Mouse (Mus musculus): Measurements from ENCODE around the gene Usp30.

Gene Usp30

DNA sequence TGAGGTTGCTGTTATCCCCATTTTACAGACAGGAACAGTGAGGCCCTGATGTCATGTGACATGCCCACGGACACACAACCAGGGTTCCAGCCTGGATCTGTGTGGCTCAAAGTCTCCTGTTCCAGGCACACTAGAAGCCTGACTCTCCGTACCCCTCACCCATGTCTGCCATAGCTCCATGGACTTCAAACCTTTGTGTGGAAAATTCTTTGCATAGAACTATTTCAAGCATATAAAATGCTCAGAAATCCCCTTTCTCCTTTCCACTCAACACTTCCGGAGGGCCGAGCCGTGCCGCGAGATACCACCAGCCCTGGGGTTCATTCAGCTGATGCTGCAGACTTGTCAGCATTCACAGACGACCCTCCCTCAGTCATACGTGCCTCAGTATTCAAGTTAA, 2.3 kb downstream of the Usp30 start:
- DNase-seq: no peak

DNA sequence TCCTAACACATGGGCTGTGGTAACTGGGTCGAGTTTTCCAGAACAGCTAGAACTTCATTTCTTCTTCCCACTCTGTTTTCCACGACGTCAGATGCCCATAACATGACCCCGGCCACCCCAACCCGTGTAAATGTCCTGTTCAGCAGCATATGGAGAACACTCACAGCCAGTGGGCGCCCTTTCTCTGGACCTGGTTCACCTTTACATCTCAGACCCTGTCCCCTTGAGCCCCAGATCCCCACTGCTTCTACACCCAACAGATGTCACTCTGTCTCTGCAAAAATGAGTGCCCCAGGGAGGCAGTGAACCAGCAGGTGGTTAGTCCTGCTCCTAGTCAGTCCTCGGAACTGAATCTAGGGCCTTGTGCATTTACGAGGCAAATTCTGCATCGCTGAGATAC, 2.7 kb downstream of the Usp30 start:
- DNase-seq: no peak

DNA sequence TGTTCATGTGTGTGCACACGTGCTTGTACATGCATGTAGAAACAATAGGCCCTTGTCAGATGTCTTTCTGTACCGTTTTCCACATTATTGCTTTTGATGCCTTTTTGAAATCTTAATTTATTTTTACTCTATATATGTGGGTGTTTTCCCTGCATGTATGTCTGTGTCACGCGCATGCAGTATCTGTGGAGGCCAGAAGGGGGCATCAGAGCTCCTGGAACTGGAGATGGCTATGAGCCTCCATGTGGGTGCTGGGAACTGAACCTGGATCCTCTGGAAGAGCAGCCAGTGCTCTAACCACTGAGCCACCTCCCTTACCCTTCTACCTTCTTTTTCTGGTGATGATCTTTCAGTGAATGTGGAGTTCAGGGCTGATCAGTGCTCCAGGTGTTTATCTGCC, 5.6 kb downstream of the Usp30 start:
- DNase-seq: no peak

DNA sequence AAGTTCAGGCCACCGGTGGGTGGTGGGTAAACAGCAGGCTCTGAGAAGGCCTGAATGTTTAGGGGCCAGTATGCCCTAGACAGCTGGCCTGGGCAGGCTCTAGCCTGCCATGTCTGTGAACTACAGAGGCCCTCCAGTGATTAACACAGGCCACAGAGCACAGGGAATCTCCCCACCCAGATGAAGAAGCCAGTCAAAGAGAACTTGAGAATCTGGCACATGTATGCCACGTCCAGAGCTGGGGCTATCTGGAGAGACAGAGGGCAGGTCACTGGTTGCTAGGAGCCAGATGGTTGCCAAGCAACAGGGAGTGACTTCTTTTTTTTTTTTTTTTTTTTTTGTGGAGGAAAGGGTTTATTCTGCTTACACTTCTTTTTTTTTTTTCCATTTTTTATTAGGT, 7.0 kb downstream of the Usp30 start:
- DNase-seq: no peak

DNA sequence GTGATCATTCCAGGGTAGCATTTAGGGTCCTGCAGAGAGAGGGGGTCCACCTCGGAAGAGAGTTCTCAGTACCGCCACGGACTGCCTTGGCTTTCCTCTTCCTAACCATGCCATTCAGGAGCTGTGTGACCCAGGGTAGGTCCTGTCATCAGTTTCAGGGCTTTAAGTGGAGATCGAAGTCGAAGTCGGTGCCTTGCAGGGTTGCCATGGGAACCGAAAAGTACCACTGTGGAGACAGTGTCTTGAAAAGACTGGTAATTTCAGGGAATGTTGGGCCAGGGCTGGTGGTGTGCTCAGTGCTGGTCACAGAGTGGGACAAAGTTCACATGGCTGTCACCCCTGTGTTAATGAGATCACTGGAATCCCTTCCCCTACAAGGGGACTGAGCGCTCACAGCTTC, 11.7 kb downstream of the Usp30 start:
- DNase-seq: no peak

DNA sequence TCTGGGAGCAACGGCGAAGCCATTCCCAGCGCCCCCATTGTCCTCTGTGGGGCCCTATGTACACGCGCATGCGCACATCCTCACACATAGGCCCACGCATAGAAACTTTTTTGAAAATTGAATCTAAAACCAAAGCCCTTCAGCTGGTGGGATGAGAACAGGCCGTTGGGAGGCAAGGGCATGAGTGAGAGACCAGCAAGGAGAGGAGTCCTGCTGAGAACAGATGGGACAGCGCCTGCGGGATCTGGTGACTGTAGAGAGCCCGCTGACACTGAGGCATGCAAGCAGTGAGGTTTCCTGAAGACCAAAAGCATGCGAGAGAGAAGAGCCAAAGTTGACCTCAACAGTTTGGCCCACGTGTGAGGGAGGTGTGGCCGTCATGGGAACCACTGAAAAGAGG, 20.2 kb downstream of the Usp30 start:
- peak; percentile 73 for DNase-seq

DNA sequence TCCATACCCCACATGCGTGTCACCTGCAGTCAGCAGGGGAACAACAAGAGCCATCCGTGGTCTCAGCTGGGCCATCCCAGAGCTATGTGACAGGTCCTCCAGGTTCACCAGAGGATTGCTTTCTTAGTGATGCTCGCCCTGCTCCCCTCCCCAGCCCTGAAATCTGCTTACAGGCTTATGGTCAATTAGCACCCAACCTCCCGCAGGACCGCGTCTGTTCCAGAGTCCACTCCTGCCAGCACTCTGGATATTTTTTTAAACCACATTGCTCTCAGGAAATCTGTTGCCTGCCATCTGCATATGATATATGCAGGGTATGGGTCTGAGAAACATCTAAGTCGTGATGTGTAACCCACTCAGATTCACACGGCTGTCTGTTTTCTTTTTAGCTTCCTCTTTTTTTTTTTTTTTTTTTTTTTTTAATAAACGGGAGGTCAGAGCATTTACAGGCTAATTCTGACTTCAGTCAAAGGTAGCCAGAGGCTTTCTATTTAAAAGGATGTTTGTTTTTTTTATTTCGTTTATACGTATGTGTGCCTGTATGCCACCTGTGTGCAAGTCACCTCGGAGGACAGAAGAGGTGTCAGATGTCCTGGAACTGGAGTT, 22.7 kb downstream of the Usp30 start:
- DNase-seq: peak; percentile 80

DNA sequence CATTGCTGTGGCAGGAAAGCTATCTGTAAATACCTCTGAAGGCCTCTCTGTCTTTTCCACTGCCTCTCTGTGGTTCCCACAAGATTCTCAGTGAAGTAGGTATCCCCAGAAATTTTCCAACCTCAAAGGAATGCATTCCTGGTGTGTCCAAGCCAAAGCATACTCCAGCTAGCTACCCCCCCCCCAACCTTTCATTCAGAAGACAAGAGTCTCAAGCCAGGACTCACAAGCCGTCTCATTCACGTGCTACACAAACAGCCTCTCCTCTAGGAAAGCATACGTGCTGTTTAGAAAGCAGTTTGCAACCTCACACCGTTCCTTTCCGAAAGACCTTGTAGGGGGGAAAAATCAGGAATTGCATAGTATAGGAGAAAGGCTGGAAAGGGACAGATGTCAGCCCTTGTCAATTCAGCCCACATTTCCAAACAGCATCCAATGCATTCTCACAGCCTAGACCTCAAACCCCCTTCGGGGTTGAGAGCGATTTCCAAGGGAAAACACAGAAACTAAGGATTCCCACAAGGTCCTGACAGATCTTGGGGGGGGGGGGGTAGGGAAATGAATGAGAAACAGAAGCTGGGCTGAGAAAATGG, 25.3 kb downstream of the Usp30 start:
- DNase-seq: peak; percentile 43

DNA sequence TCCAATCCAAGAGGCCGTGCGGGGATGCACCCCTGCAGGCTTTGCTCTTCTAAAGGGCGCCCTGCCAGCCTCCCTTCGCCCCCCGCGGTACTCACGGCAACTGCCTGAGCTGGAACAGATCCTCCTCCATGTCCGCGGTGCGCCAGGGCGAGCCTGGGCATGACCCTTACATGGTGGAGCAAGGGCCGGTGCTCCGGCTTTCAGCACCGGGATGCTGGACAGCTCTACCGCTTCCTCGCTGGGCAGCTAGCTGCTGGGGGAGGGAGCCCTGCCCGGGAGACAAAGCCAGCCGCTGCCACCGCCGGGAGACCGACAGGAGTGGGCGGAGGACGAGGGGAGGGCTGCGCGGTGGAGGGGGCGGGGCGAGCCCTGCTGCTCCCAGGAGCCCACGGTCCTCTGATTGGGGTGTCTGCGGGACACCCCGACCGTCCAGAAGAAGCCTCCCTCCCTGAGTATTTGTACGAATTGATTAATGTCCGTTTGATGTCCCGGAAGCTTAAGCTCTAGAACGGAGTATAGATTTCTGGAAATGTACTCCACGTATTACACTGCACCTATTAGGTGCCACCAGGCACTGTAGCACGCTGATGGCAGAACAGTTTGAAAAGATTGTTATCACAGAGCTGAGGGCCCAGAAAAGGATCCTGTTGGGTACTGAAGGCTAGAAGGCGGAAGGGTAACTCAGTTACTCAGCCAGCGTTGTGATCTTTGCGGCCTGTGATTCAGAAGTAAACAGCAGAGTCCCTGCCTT, 26.0 kb downstream of the Usp30 start, which contains the start of gene Svop:
Gene Svop, minus strand, starts transcription at position 514 of the 751 bp plus-strand sequence.
- peak; percentile 91 for DNase-seq

DNA sequence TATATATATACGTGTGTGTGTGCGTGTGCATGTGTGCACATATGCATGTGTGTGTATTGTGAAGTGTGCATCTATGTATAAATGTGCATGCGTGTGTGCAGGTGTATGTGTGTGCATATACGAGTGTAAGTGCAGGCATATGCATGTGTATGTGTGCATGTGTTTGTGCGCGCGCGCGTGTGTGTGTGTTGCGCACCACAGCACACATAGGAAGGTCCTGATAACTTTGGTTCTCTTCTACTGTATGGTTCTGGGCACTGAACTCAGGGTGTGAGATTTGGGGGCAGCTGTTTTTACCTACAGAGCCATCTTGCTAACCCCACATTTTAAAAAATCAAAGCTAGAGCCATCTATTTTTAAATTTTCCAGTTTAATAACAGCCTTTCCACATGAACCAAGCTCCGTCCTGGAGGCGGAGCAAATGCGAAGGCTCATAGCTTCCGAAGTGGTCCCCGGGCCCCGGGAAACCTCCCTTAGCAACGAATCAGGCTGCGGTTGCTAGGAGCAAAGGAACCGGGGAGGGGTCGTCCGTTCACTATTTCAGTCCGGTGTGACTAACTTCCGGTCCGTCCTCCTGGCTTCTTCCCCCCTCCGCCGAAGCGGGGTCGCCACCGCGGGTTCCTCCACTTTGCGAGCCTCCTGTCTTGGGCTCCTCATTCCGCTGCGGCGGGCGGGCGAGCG, 34.6 kb downstream of the Usp30 start:
- peak; percentile 89 for DNase-seq

DNA sequence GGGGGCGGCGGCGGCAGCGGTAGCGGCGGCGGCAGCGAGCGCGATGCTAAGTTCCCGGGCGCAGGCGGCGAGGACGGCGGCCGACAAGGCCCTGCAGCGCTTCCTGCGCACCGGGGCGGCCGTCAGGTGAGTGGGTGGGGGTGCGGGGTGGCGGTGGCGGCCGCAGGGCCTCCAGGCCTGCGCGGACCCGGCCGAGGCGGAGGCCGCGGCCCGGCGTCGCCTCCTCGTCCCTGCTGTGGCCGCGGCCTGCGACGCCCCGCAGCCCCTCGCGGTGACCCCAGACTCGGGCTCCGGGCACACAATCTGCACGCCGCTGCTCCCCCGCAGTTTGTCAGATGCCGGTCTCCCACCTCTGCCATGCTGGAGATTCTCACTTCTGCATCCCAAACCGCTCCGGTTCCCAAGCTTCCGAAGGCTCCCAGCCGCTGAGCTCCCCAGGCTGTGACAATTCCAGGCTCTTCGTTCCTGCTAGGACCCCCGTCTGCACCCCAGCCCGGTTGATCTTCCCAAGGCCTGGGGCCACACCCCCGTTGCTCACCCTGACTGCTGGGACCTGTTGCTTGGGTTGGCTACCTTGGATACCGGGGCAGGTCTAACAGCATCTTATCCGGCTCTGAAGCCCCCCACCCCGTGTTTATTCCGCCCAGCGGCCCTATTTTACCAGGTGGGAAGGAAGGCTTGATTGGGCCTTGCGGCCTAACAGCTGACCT, 35.3 kb downstream of the Usp30 start:
- peak; percentile 60 for DNase-seq

DNA sequence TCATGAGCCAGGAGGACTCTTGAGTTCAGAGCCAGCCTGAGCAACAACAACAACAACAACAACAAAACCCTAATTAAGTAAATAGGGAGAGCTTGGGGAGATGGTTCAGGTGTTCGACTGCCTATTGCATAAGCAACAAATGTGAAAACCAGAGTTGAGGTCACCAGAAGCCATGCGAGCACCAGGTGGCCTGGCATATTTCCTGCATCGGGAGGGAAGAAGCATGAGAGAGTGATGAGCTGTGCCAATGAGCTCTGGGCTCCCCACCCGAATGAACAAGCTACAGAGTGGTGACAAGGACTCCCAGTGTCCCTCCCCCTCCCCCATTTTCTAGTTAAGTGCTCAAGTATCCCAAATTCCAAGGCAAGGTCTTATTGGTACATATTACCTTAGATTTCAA, 36.6 kb downstream of the Usp30 start:
- peak; percentile 58 for DNase-seq

DNA sequence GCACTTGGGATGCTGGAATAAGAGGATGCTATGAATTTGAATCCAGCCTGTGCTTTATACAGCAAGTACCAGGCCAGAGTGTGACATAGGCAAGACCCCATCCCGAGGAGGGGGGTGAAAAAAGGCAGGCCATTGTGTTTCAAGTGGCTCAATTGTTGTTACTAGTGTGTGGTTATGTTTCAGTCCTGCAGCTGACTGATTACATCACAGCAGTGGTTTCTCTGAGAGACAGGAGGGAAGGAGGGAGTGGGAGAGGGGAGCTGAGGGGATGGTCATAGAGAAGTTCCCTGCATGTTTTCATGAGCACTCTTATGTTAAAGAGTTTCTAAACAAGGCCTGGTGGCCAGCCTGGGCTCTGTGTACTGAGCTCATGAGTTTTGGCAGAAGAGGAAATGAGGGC, 37.5 kb downstream of the Usp30 start:
- DNase-seq: no peak

DNA sequence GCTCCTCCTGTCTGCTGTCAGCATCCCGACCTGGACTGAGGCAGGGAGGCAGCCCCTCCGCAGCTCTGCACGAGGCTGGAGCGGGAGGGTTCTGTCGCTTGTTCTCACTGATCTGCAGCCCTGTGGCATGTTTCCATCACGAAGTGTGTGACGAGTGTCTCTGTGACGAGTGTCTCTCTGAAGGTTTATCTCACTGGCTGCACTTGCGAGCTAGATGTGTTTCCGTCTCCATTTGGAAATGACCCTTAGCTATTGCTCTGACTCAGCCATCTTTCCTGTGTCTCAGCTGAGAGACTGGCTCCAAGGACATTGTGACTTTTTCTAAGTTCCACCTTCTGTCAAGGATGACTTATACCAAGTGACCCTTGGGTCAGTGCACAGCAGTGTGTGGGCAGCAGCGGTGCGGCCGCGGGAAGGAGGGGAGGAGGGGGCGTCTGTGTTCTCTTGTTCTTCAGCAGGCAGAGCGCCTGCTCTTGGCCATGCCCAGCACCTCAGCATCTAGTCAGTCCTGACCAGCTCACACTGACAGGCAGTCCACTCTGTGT, 41.2 kb downstream of the Usp30 start:
- no peak for DNase-seq

DNA sequence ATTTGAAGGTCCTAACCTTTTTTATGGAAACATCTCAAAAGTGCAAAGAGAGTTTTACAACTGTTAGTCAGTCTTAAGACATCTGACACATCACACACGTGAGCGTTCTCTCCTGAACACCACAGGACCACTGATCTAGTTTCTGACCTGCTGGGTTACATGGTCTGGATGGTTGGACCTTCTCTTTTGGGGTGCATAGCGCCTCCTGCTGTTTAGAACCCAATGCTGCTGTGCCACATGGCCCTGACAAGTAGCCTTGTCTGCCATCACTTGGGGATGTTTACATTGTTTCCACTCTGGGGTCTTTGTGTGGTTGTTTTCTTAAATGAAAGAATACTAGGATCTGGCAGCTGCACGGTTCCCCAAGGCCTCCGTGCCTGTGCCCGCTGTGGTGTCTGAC, 48.1 kb downstream of the Usp30 start:
- DNase-seq: no peak

DNA sequence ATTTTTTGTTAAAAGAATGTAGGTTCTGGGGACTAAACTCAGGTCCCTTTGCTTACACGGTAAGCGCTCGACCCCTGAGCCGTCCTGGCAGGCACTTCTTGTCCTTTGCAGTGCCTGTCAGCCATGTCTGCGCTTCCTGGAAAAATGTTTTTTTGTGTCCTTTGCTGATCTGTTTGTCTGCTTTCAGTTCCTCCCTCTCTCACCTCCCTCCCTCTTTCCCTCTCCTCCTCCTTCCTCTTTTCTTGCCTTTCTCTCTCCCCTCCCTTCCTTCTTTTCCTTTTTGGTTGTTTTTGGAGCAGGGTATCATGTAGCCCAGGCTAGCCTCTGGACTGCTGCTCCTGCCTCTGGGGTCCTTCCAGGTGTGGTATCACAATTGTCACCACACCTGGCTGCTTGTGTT, 49.8 kb downstream of the Usp30 start:
- DNase-seq: no peak

DNA sequence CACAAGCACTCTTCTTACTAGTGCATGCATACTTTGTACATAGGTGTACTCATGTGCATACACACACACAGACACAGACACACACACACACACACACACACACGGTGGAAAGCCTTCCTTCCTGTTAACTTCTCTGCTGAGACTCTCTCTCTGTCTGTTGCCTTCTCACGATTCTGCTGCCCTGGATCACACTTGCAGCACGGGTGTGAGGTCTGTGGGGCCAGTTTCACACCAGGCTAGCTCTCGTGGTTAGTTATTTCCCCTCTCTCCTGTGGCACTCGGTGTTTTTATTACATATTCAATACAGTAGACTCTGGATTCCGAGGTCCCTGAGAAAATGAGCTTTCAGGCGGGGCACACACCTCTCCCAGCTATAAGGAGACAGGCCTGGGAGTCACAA, 51.3 kb downstream of the Usp30 start:
- no peak for DNase-seq

DNA sequence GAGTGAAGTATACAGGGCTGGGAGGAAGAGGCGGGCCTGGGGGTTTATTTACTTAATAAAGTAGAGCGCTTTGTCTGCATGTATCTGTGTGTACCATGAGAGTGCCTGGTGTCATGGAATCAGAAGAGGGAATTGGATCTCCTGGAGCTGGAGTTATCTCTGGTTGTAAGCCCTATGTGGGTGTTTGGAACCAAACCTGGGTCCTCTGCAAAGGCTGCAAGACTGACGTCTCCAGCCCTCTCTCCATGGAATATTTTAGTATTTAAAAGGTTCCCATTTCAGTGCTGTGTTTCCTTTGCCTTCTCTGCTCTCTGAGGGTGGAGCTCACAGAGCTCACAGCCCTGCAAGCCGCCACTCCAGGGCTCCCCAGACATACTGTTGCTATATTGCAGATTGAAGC, 54.5 kb downstream of the Usp30 start:
- no peak for DNase-seq

DNA sequence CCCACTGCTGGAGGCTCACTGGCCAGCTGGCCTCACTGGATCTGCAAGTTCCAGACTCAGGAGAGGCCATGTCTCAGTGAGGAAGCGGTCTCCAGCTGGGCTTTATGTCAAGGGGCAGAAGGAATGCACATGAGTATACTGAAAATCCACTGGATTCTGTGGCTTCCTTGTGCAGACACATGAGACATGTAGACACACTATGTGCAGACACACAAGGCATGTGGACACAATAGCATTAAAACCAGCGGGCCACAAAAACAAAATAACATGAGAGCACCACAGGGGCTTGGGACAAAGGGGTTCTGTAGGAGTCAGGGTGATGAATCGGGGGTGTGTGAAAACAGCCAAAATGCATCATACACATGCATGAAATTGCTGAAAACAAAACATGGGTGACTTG, 60.7 kb downstream of the Usp30 start:
- peak; percentile 15 for DNase-seq

DNA sequence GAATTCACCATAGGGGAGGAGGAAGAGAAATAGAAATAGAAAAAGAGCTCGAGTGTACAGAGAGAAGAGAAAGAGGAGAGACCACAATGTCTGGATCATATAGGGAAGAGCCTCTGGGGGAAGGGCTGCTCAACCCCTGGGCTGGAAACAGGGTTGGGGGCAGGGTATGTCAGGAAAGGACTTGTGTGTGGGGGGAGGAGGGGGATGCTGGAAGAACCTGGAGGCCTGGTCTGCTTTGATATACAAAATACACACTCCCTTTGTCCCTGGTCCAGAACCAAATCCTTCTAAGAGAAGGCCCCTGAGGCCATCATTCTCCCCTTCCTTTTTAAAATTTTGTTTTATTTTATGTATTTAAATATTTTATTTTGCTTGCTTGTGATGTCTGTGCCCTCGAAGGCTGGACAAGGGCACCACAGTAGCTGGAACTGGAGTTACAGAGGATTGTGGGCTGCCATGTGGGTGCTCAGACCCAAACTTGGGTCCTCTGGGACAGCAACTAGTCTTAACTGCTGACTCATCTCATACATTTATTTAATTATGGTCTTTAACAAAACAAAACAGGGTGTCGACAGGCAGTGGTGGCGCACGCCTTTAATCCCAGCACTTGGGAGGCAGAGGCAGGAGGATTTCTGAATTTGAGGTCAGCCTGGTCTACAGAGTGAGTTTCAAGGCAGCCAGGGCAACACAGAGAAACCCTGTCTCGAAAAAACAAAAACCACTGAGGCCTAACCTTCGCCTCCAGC, 61.4 kb downstream of the Usp30 start:
- DNase-seq: no peak

DNA sequence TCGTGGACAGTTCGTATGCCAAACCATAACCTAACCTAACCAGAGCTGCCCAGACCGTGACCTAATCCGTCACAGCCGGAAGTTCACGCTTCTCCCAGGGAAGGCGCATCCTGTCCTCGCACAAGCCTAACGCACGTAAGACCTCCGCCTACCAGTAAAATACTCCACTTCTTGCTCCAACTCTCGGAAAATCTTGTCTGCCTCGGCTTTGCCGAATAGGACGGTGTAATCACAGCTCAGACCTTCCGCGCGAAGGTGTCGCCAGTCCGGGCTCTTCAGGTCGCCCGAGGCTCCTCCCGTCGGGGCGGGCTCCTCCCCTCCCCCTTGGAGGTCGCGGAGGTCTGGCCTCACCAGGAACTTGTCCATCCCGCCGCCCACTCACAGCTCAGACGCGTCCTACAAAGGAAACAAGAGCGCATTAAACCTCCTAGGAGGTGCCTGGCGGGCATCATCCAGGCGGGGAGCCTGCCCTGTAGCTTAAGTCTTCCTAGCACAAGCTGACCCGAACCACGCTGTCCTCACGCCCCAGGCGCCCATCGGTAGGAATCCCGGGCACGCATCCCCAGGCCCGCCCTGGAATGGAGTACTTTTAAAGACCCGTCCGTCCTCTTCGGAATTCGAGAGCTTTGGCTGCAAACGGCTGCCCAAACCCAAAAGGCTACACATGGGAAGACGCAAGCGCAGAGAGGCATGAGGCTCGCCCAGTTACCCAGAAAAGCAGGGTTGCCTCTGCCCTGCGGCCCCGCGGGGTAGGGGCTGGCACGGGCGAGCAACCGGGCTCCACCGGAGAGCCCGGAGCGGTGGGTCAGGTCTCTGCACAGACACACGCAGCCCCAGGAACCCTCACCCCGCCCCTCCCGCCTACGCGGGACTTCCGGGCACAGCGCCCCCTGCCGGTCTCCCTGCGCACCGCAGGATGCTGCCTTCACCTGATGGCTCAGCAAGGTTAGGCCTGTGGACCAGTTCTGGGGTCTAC, 62.4 kb downstream of the Usp30 start, which contains the start of gene Alkbh2:
Gene Alkbh2, minus strand, starts transcription at position 845 of the 976 bp plus-strand sequence.
- peak; percentile 81 for DNase-seq
